Mouse (Mus musculus): ENCODE data around the gene Mtmr6. TPM values are rescaled to one million over a fixed set of nuclear protein-coding genes. Genes with fewer than 3 reads are reported as not detected.
A peak's percentile ranks its signal among the peaks of the same experiment; 100 is the strongest.

Mtmr6 gene
- total and polyA plus RNA-seq, 2 experiments from 2014 or later, result 53.5 to 64.2 TPM

- WGBS, result 77% methylated on average over 1 of the region's 1 CpGs
Measured at GRCm38 (mm10) chr14:60295531-60295930, 30.5 kb downstream of the Mtmr6 start.

GRCm38 (mm10) chr14:60300224-60300991 is 35.4 kb downstream of the Mtmr6 start:
- TF ChIP-seq CTCF (IDR thresholded peaks at IDR 0.05; ENCODE audit: low read depth), result peak; percentile 65
- peak; percentile 69 for ATAC-seq

More at GRCm38 (mm10) chr14:60295531-60295930, 30.5 kb downstream of the Mtmr6 start:
- no peaks in the 10 kb centered on the region for H3K27me3 ChIP-seq (ENCODE audit: insufficient read depth, low read length)
- DNase-seq, result no peak
- TF ChIP-seq CTCF (IDR thresholded peaks at IDR 0.05; ENCODE audit: low read depth), result no peak
- no peak for ATAC-seq
- no peak overlapping the region for H3K27ac ChIP-seq (ENCODE audit: low read depth, low read length)
- no peak overlapping the region for H3K9ac ChIP-seq
- no peaks in the 10 kb centered on the region for H3K9me3 ChIP-seq (ENCODE audit: low read length)
- no peaks in the 10 kb centered on the region for H3K4me1 ChIP-seq (ENCODE audit: insufficient read depth)
- no peak overlapping the region for H3K4me3 ChIP-seq (ENCODE audit: low read depth, low read length)
- no peak overlapping the region for H3K4me2 ChIP-seq (ENCODE audit: low read depth)
- peaks cover 25% of the 10 kb centered on the region for H3K36me3 ChIP-seq (ENCODE audit: insufficient read depth)

GRCm38 (mm10) chr14:60301024-60301423 is 36.0 kb downstream of the Mtmr6 start:
- ATAC-seq (peak; percentile 21; the same call in 1 of the 2 replicates), DNase-seq (peak; percentile 18)
- Histone ChIP-seq H3K4me1 (ENCODE audit: insufficient read depth) (0 out of 2 replicates have a peak, but pooled peaks cover 5% of the 10 kb centered on the region), H3K27me3 (ENCODE audit: insufficient read depth, low read length) (no peaks in the 10 kb centered on the region), H3K4me2 (ENCODE audit: low read depth) (no peak overlapping the region), H3K9me3 (ENCODE audit: low read length) (no peaks in the 10 kb centered on the region), H3K9ac (no peak overlapping the region), H3K4me3 (ENCODE audit: low read depth, low read length) (no peak overlapping the region), H3K36me3 (ENCODE audit: insufficient read depth) (peaks cover 19% of the 10 kb centered on the region), H3K27ac (ENCODE audit: low read depth, low read length) (no peak overlapping the region)
- TF ChIP-seq CTCF (IDR thresholded peaks at IDR 0.05; ENCODE audit: low read depth), result no peak
- 11% methylated on average over 6 of the region's 6 CpGs for WGBS

More at GRCm38 (mm10) chr14:60300224-60300991, 35.4 kb downstream of the Mtmr6 start:
- DNase-seq, result peak; percentile 61
- Histone ChIP-seq H3K27ac (ENCODE audit: low read depth, low read length) (no peak overlapping the region), H3K4me1 (ENCODE audit: insufficient read depth) (0 out of 2 replicates have a peak, but pooled peaks cover 5% of the 10 kb centered on the region), H3K4me2 (ENCODE audit: low read depth) (no peak overlapping the region), H3K36me3 (ENCODE audit: insufficient read depth) (peaks cover 19% of the 10 kb centered on the region), H3K9ac (no peak overlapping the region), H3K4me3 (ENCODE audit: low read depth, low read length) (no peak overlapping the region), H3K9me3 (ENCODE audit: low read length) (no peaks in the 10 kb centered on the region), H3K27me3 (ENCODE audit: insufficient read depth, low read length) (no peaks in the 10 kb centered on the region)
- 30% methylated on average over 14 of the region's 14 CpGs for WGBS

- Histone ChIP-seq H3K4me1 (ENCODE audit: insufficient read depth) (0 out of 2 replicates have a peak, but pooled peaks cover 5% of the 10 kb centered on the region), H3K4me3 (ENCODE audit: low read depth, low read length) (no peak overlapping the region), H3K27me3 (ENCODE audit: insufficient read depth, low read length) (no peaks in the 10 kb centered on the region), H3K9ac (no peak overlapping the region), H3K27ac (ENCODE audit: low read depth, low read length) (no peak overlapping the region), H3K4me2 (ENCODE audit: low read depth) (no peak overlapping the region), H3K9me3 (ENCODE audit: low read length) (no peaks in the 10 kb centered on the region), H3K36me3 (ENCODE audit: insufficient read depth) (peaks cover 12% of the 10 kb centered on the region)
- DNase-seq (no peak), ATAC-seq (no peak)
- TF ChIP-seq CTCF (IDR thresholded peaks at IDR 0.05; ENCODE audit: low read depth), result no peak
- 49% methylated on average over 4 of the region's 4 CpGs for WGBS
Measured at GRCm38 (mm10) chr14:60302441-60302840, 37.4 kb downstream of the Mtmr6 start.

GRCm38 (mm10) chr14:60304441-60305220 is 39.6 kb downstream of the Mtmr6 start:
- H3K27ac ChIP-seq (ENCODE audit: low read depth, low read length), result no peak overlapping the region
- H3K9ac ChIP-seq, result no peak overlapping the region
- WGBS, result 92% methylated on average over 2 of the region's 2 CpGs
- no peaks in the 10 kb centered on the region for H3K27me3 ChIP-seq (ENCODE audit: insufficient read depth, low read length)
- no peak for TF ChIP-seq CTCF (IDR thresholded peaks at IDR 0.05; ENCODE audit: low read depth)
- peaks cover 7% of the 10 kb centered on the region for H3K36me3 ChIP-seq (ENCODE audit: insufficient read depth)
- ATAC-seq (peak; percentile 88), DNase-seq (peak; percentile 65)
- H3K4me2 ChIP-seq (ENCODE audit: low read depth), result no peak overlapping the region
- 0 out of 2 replicates have a peak, but pooled peaks cover 5% of the 10 kb centered on the region for H3K4me1 ChIP-seq (ENCODE audit: insufficient read depth)
- H3K9me3 ChIP-seq (ENCODE audit: low read length), result no peaks in the 10 kb centered on the region
- H3K4me3 ChIP-seq (ENCODE audit: low read depth, low read length), result no peak overlapping the region

GRCm38 (mm10) chr14:60308113-60308512 is 43.1 kb downstream of the Mtmr6 start:
- H3K4me2 ChIP-seq (ENCODE audit: low read depth), result no peak overlapping the region
- ATAC-seq (no peak), DNase-seq (peak; percentile 20)
- TF ChIP-seq CTCF (IDR thresholded peaks at IDR 0.05; ENCODE audit: low read depth), result peak; percentile 53
- no peaks in the 10 kb centered on the region for H3K4me1 ChIP-seq (ENCODE audit: insufficient read depth)
- no peak overlapping the region for H3K27ac ChIP-seq (ENCODE audit: low read depth, low read length)
- H3K9me3 ChIP-seq (ENCODE audit: low read length), result no peaks in the 10 kb centered on the region
- no peak overlapping the region for H3K9ac ChIP-seq
- H3K4me3 ChIP-seq (ENCODE audit: low read depth, low read length), result no peak overlapping the region
- WGBS, result 66% methylated on average over 6 of the region's 6 CpGs
- H3K36me3 ChIP-seq (ENCODE audit: insufficient read depth), result peaks cover 6% of the 10 kb centered on the region; the same call in 1 of the 2 replicates
- H3K27me3 ChIP-seq (ENCODE audit: insufficient read depth, low read length), result no peaks in the 10 kb centered on the region

All from forebrain, postnatal 0 days (tissue).